Mouse (Mus musculus) heart, postnatal 25 days (tissue): Measurements from ENCODE around the gene Vcl. TPM values are rescaled to one million over a fixed set of nuclear protein-coding genes. Genes with fewer than 3 reads are reported as not detected.

Source experiments
- total RNA-seq, 2 experiments: library from RNA; stranded (reverse); gene quantifications; 2 replicates each; pipeline ENCODE4 v1.2.3; 2021

The Vcl gene
- total RNA-seq, 2 experiments from 2014 or later, result 126 to 132 TPM

Other genes with a start within 250 kb of the Vcl start
- gene Fut11, start 234.4 kb upstream of the Vcl start, total RNA-seq, result 1 to 10 TPM; 6.0 to 7.4 TPM
- 100 to 1,000 TPM; 120 to 126 TPM for gene Chchd1, start 226.4 kb upstream of the Vcl start, total RNA-seq
- gene Zswim8, start 221.8 kb upstream of the Vcl start, total RNA-seq, result 10 to 100 TPM; 46.6 to 47.6 TPM
- 10 to 100 TPM; 10.0 to 12.6 TPM for gene Ndst2, start 194.8 kb upstream of the Vcl start, total RNA-seq
- gene Camk2g, start 135.3 kb upstream of the Vcl start, total RNA-seq, result 10 to 100 TPM; 50.4 to 59.5 TPM
- gene Plau, start 92.7 kb upstream of the Vcl start, total RNA-seq, result 1 to 10 TPM; 4.5 to 4.6 TPM
- gene Ap3m1, start 123.1 kb downstream of the Vcl start, total RNA-seq, result 10 to 100 TPM; 62.9 to 72.4 TPM
- 100 to 1,000 TPM; 236 to 274 TPM for gene Adk, start 123.2 kb downstream of the Vcl start, total RNA-seq